Mouse (Mus musculus) left cerebral cortex, postnatal 4 days (tissue): ENCODE data around the gene Orc6. TPM values are rescaled to one million over a fixed set of nuclear protein-coding genes. Genes with fewer than 3 reads are reported as not detected.

Experiments
- DNase-seq: peaks from one replicate; pipeline ENCODE4 v3.0.0-alpha.2; 2022
- intact Hi-C: fragments of 180-260 bp; cut with DNase I; formaldehyde crosslinking; loops from one replicate; pipeline ENCODE4 v1.15.1; 2025
- total RNA-seq, 2 experiments: library from RNA; stranded (reverse); gene quantifications; 2 replicates each; pipeline ENCODE4 v1.2.3; 2021

Orc6 gene
- 10 to 100 TPM; 45.3 to 45.9 TPM for total RNA-seq

GRCm38 (mm10) chr8:85299434-85300077, at the start of gene Orc6, which contains the start of gene Vps35:
TSS of gene Orc6 (plus strand) at chr8:85299632.
TSS of gene Vps35 (minus strand) at chr8:85299802.
- peak; percentile 99 for DNase-seq
- intact Hi-C loops: loop anchor here (5.0 kb wide), 1 partner anchor 103 kb away; no protein-coding TSS in a partner anchor

GRCm38 (mm10) chr8:85286846-85287245, 12.6 kb upstream of the Orc6 start:
- DNase-seq: no peak
- intact Hi-C loops: no loop called here

- intact Hi-C loops: no loop called here
- no peak for DNase-seq
These were observed 615 bp upstream of the Orc6 start for GRCm38 (mm10) chr8:85298600-85299433.

- intact Hi-C loops: loop anchor here (5.0 kb wide), 1 partner anchor 100 kb away; no protein-coding TSS in a partner anchor
- no peak for DNase-seq
These were observed 2.5 kb downstream of the Orc6 start for GRCm38 (mm10) chr8:85301941-85302340.

- intact Hi-C loops: loop anchor here (5.0 kb wide), 1 partner anchor 99 kb away; no protein-coding TSS in a partner anchor
These were observed 3.5 kb downstream of the Orc6 start for GRCm38 (mm10) chr8:85302931-85303330.

GRCm38 (mm10) chr8:85303531-85303930, 4.1 kb downstream of the Orc6 start:
- intact Hi-C loops: loop anchor here (5.0 kb wide), 1 partner anchor 99 kb away; no protein-coding TSS in a partner anchor
- no peak for DNase-seq

More at GRCm38 (mm10) chr8:85302931-85303330, 3.5 kb downstream of the Orc6 start:
- no peak for DNase-seq

- intact Hi-C loops: no loop called here
- DNase-seq: no peak
These were observed 9.1 kb downstream of the Orc6 start for GRCm38 (mm10) chr8:85308564-85308963.

GRCm38 (mm10) chr8:85311743-85312142, 12.3 kb downstream of the Orc6 start:
- intact Hi-C loops: no loop called here
- no peak for DNase-seq

- no peak for DNase-seq
- intact Hi-C loops: no loop called here
These were observed 13.6 kb downstream of the Orc6 start for GRCm38 (mm10) chr8:85313036-85313435.

- intact Hi-C loops: no loop called here
These were observed 19.1 kb downstream of the Orc6 start for GRCm38 (mm10) chr8:85318534-85318933.

GRCm38 (mm10) chr8:85321981-85322380, 22.5 kb downstream of the Orc6 start:
- intact Hi-C loops: no loop called here
- DNase-seq: no peak

More at GRCm38 (mm10) chr8:85318534-85318933, 19.1 kb downstream of the Orc6 start:
- DNase-seq: no peak

GRCm38 (mm10) chr8:85323084-85323483, 23.7 kb downstream of the Orc6 start:
- intact Hi-C loops: no loop called here

GRCm38 (mm10) chr8:85327036-85327435, 27.6 kb downstream of the Orc6 start:
- no peak for DNase-seq
- intact Hi-C loops: no loop called here

More at GRCm38 (mm10) chr8:85323084-85323483, 23.7 kb downstream of the Orc6 start:
- DNase-seq: no peak

GRCm38 (mm10) chr8:85329506-85329905, 30.1 kb downstream of the Orc6 start:
- intact Hi-C loops: no loop called here
- DNase-seq: no peak

GRCm38 (mm10) chr8:85335105-85335504, 35.7 kb downstream of the Orc6 start:
- intact Hi-C loops: no loop called here
- DNase-seq: no peak

- intact Hi-C loops: no loop called here
- DNase-seq: no peak
These were observed 36.9 kb downstream of the Orc6 start for GRCm38 (mm10) chr8:85336211-85336933.

- intact Hi-C loops: no loop called here
- DNase-seq: no peak
These were observed 38.2 kb downstream of the Orc6 start for GRCm38 (mm10) chr8:85337681-85338080.

- peak; percentile 14 for DNase-seq
- intact Hi-C loops: no loop called here
These were observed 40.6 kb downstream of the Orc6 start for GRCm38 (mm10) chr8:85339871-85340573.

- DNase-seq: no peak
- intact Hi-C loops: no loop called here
These were observed 53.9 kb downstream of the Orc6 start for GRCm38 (mm10) chr8:85353287-85353686.
